Mouse (Mus musculus) liver, adult 2 months (tissue): ENCODE measurements around the gene Cd248.

Experiments used
- CTCF ChIP-seq: fragments of 200-500 bp; IDR thresholded peaks from 2 replicates; pipeline ENCODE4 v1.5.1; 2011; ENCODE audit warnings: low read depth, low read length, control low read depth
- POLR2A ChIP-seq: fragments of 200-500 bp; IDR thresholded peaks from 2 replicates; pipeline ENCODE4 v1.6.1; 2011; ENCODE audit warnings: low read length, control low read depth; ENCODE audit not compliant: insufficient read depth; ENCODE audit errors: extremely low read depth

GRCm38 (mm10) chr19:5041588-5041987, 26.3 kb upstream of the Cd248 start:
- TF ChIP-seq CTCF: no peak
- no peak for TF ChIP-seq POLR2A
